Mouse (Mus musculus): ENCODE measurements around the gene Cdca4. TPM values are rescaled to one million over a fixed set of nuclear protein-coding genes. Genes with fewer than 3 reads are reported as not detected.

Gene Cdca4
- total RNA-seq, 1 experiment from 2014 or later: 30.7 TPM

GRCm38 (mm10) chr12:112807796-112808195 is 21.4 kb downstream of the Cdca4 start:
- ATAC-seq (ENCODE audit: extremely low read depth, insufficient number of reproducible peaks, low FRiP score, poor library complexity, severe bottlenecking): no peak

GRCm38 (mm10) chr12:112806044-112806443 is 23.2 kb downstream of the Cdca4 start:
- no peak for ATAC-seq (ENCODE audit: extremely low read depth, insufficient number of reproducible peaks, low FRiP score, poor library complexity, severe bottlenecking)

- ATAC-seq (ENCODE audit: extremely low read depth, insufficient number of reproducible peaks, low FRiP score, poor library complexity, severe bottlenecking): no peak
Observed at GRCm38 (mm10) chr12:112804046-112804445, 25.2 kb downstream of the Cdca4 start.

DNA sequence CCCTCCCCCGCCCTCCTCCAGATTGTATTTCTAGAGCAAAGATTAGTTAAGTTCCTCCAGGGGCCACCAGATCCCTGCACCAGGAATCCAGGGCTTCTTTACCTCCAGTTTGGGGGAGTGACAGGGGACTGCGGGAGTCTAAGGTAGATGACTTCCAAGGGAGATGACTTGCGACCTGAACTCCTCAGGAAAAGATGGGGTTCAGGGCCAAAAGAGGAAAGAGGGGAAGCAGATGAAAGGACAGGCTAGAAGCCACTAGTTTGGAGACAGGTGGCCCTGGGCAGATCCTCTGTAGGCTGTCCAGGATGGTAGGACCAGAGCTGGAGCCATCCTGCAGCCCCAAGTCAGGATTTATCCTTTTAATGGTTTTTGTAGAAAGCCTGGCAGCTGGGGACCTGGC is 26.3 kb downstream of the Cdca4 start:
- ATAC-seq (ENCODE audit: extremely low read depth, insufficient number of reproducible peaks, low FRiP score, poor library complexity, severe bottlenecking): no peak

GRCm38 (mm10) chr12:112801864-112802846 is 27.1 kb downstream of the Cdca4 start, which contains the start of gene Ahnak2:
Gene Ahnak2, minus strand, starts transcription at chr12:112802657.
- no peak for ATAC-seq (ENCODE audit: extremely low read depth, insufficient number of reproducible peaks, low FRiP score, poor library complexity, severe bottlenecking)

GRCm38 (mm10) chr12:112800476-112800875 is 28.7 kb downstream of the Cdca4 start:
- ATAC-seq (ENCODE audit: extremely low read depth, insufficient number of reproducible peaks, low FRiP score, poor library complexity, severe bottlenecking): peak; percentile 58

DNA sequence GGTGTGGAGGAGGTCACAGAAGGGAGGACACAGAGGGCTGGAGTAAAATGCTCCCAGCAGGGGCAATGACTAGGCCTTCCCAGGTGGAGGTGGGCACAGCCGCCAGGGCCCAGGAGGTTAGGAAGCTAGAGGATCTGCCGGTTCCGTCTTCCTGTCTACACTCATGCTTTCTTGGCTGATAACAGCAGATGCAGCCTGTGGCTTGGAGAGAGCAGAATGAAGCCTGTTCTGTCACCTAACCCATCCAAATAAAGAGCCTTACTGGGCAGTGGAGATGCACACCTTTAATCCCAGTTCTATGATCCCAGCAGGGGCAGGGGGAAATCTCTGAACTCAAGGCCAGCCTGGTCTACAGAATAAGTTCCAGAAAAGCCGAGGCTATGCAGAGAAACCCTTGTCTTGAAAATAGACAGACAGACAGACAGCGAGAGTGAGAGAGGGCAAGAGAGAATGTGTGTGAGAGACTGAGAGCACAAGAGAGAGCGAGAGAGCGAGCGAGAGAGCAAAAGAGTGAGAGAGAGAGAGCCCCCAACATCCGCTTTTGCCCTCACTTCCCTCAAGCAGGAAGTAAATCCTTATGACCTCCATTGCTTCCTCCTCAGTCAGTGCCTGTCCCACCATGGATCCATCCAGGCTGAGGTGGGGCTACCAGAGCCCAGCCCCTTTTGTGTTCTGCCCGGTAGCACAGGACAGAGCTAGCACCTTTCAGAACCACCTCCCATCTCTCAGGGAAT is 29.8 kb downstream of the Cdca4 start:
- no peak for ATAC-seq (ENCODE audit: extremely low read depth, insufficient number of reproducible peaks, low FRiP score, poor library complexity, severe bottlenecking)

GRCm38 (mm10) chr12:112798716-112799115 is 30.5 kb downstream of the Cdca4 start:
- ATAC-seq (ENCODE audit: extremely low read depth, insufficient number of reproducible peaks, low FRiP score, poor library complexity, severe bottlenecking): no peak

- no peak for ATAC-seq (ENCODE audit: extremely low read depth, insufficient number of reproducible peaks, low FRiP score, poor library complexity, severe bottlenecking)
Observed at GRCm38 (mm10) chr12:112798332-112798681, 30.9 kb downstream of the Cdca4 start.

GRCm38 (mm10) chr12:112797672-112798331 is 31.4 kb downstream of the Cdca4 start:
- no peak for ATAC-seq (ENCODE audit: extremely low read depth, insufficient number of reproducible peaks, low FRiP score, poor library complexity, severe bottlenecking)

GRCm38 (mm10) chr12:112796551-112797510 is 32.4 kb downstream of the Cdca4 start:
- ATAC-seq (ENCODE audit: extremely low read depth, insufficient number of reproducible peaks, low FRiP score, poor library complexity, severe bottlenecking): no peak

GRCm38 (mm10) chr12:112795466-112796104 is 33.6 kb downstream of the Cdca4 start:
- ATAC-seq (ENCODE audit: extremely low read depth, insufficient number of reproducible peaks, low FRiP score, poor library complexity, severe bottlenecking): no peak

DNA sequence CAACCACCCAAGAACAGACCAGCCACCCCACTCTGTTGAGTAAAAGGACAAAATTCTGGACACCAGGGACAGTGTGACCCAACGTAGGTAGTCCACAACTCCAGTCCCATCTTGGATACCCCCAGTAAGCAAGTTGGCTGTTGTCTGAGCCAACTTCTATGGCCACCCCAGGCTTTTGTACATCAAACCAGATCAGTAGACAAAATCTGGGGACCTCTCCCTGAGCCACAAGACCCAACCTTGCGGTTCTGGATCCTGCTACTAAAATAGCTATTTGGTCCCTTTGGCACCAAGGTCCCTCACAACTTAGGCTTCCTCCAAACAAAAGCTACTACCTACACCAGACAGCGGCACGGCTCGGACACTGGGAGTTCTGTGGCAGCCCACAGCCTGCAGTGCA is 34.2 kb downstream of the Cdca4 start:
- ATAC-seq (ENCODE audit: extremely low read depth, insufficient number of reproducible peaks, low FRiP score, poor library complexity, severe bottlenecking): no peak

DNA sequence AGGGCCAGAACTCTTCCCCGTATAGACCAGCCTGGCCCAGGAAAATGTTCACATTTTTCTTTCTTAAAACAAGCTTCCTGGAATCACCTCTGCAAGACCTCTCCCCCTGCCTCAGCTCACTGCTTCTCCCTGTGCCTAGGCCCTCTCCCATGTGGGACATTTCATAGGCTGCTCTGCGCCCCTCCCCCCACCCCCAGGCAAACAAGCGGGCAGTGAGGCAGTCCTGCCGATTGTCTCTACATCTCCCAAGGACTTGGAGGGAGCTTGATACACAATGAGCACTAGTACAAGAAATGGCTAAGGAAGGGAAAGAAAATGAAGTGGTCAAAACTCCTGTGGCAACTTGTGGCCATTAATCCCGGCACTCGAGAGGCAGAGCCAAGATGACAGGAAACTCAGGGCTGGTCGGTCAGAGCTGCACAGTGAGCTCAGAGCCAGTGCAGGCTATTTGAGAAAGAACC is 34.8 kb downstream of the Cdca4 start:
- no peak for ATAC-seq (ENCODE audit: extremely low read depth, insufficient number of reproducible peaks, low FRiP score, poor library complexity, severe bottlenecking)

GRCm38 (mm10) chr12:112793601-112794355 is 35.4 kb downstream of the Cdca4 start:
- no peak for ATAC-seq (ENCODE audit: extremely low read depth, insufficient number of reproducible peaks, low FRiP score, poor library complexity, severe bottlenecking)

DNA sequence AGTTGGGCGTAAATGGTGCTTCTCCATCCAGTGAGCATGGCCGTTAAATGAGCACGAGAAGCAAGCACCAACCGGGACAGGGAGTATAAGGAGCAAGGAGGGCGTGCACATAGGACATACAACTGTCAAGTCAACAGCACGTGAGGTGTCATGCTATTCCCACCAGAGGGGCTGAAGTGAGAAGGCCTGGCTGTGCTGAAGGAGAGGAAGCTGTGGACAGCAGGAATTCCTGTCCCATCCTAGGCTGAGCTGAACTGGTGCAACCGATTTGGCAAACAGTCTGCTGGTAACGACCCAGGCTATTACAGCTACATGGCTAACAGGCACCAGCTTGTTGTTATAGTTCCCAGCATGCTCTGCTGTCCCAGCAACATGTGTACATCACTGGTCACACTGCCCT is 38.2 kb downstream of the Cdca4 start:
- no peak for ATAC-seq (ENCODE audit: extremely low read depth, insufficient number of reproducible peaks, low FRiP score, poor library complexity, severe bottlenecking)

DNA sequence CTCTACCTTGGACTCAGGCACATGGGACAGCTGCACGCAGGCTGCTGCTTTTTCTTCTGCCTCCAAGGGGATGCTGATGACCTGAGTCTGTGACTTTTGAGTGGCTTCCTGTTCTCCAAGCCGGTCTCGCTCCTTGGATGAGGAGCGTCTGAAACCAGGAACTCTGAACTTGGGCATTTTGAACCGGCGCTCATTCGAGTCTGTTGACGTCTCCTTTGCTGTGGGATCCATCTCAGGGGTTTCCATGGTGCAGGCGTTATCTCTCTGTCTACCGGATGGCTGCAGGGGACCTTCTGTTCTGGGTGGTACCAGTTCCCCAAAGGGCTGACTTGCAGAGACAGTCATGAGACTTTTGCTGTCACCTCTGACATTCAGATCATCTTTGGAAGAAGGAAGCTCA is 54.7 kb downstream of the Cdca4 start:
- ATAC-seq (ENCODE audit: extremely low read depth, insufficient number of reproducible peaks, low FRiP score, poor library complexity, severe bottlenecking): no peak

All from neutrophil, adult 5-6 weeks (primary cell).